Mouse (Mus musculus) gastrocnemius, postnatal 4 days (tissue): ENCODE data around the gene AL607142.1. TPM values are rescaled to one million over a fixed set of nuclear protein-coding genes. Genes with fewer than 3 reads are reported as not detected.

ENCODE experiments used
- total RNA-seq, 2 experiments: library from RNA; stranded (reverse); gene quantifications; 2 replicates each; pipeline ENCODE4 v1.2.3; 2021

The AL607142.1 gene
- total RNA-seq, 2 experiments from 2014 or later, result not detected

Other genes with a start within 250 kb of the AL607142.1 start
- gene Edn2, start 96.2 kb downstream of the AL607142.1 start, total RNA-seq, result not detected
- 10 to 100 TPM in 1 of 2 experiments, 1 to 10 TPM in 1; 8.8 to 10.2 TPM for gene Foxo6, start 222.4 kb downstream of the AL607142.1 start, total RNA-seq